Mouse (Mus musculus) olfactory bulb, adult 2 months (tissue): ENCODE measurements at regions not wholly inside any gene's neighbourhood (a gene's known extent, or its start where the extent isn't known, plus 50 kb on each side); places are given as distances from the start of the nearest gene placed in this dataset.

ENCODE experiments used
- CTCF ChIP-seq: fragments of 200-500 bp; IDR thresholded peaks from 2 replicates; pipeline ENCODE4 v1.5.1; 2012; ENCODE audit warnings: low read depth, mild to moderate bottlenecking, low read length, moderate library complexity; ENCODE audit not compliant: insufficient read depth
- POLR2A ChIP-seq: fragments of 200-500 bp; IDR thresholded peaks from 2 replicates; pipeline ENCODE4 v1.6.1; 2012; ENCODE audit warnings: mild to moderate bottlenecking, low read depth, low read length, moderate library complexity; ENCODE audit not compliant: insufficient read depth

DNA sequence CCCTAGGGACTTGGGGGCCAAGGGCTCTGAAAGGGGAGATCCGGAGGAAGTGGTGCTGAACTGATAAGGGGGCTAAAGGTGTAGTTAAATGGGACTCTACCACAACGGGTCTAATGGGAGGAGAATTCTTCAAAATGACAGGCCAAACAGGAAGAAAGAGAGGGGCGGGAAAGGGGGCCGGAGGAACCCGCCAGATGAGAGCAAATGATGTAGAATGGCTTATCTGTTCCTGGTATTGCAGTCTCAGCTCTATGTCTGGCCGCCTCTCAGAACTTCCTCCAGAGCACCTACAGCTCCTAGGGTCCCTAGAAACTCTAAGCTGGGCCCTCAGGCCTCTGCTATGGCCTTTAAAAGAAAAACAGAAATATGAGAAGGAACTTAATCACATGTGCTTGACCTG, 306.8 kb downstream of the Phkb start:
- TF ChIP-seq CTCF (no peak), POLR2A (no peak)
